Mouse (Mus musculus) lung, postnatal 14 days (tissue): ENCODE results near the gene Ntsr1.

ENCODE experiments used
- DNase-seq: peaks from one replicate; pipeline ENCODE4 v3.0.0; 2021

Gene Ntsr1

GRCm38 (mm10) chr2:180563296-180563695 is 63.5 kb downstream of the Ntsr1 start:
- DNase-seq: no peak

- no peak for DNase-seq
Observed at GRCm38 (mm10) chr2:180563841-180564240, 64.1 kb downstream of the Ntsr1 start.

DNA sequence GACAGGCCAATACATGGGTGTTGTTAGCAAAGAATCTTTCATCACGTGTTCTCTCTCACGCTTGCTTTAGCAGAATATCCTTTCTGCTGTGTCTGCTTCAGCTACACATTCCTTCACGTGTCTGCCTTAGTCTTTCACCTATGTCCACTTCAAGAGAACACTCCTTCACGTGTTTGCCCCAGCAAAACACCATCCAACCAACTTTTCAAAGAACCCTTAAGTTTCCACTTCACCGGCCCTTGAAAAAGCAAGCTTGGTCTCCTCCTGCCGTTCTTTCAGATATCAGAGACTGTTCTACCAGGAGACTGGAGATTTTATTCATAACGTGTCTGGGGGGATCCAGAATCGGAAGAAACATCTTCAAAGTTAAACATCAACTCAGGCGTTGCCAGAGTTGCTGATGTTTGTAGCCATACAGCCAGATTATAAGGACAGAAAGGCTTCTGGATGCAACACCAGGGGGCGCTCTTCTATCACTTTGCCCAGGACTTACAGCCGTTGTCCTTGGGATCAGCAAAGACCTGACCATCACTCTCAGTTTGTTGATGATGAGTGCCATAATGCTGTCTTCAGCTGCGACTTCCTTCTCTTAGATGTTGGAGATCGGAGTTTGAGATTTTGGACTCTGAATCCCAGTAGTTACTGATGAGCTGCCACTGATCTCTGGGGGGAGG is 66.6 kb downstream of the Ntsr1 start:
- peak; percentile 72 for DNase-seq

DNA sequence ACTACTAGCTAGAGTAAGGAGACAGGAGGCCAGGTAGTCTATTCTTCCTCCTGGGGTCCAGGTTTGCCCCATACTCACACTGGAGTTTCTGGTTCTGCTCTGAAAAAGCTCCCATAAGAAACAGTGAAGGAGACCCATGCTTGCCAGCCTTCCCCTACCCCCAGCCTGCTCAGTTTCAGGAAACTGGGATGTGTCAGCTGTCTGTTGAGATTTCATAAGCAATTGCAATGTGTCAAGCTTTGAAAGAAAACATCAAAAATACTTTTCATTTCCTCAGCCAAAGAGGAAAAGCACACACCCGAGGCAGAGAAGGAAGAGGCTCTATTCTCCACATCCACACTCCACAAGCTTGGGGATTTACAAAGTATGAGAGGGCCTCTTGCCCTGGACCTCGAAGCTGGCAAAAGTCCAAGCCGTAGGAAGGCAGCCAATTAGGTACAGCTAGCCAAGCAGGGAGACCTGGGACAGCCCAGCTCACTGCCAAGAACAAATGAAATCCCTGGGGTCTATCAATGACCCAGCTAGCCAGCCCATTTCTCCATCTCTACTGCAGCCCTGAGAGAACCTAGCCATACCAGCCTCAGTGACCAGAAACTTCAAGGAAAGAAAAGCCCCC is 69.4 kb downstream of the Ntsr1 start:
- DNase-seq: peak; percentile 60

GRCm38 (mm10) chr2:180576482-180576881 is 76.7 kb downstream of the Ntsr1 start:
- DNase-seq: no peak

GRCm38 (mm10) chr2:180578686-180579085 is 78.9 kb downstream of the Ntsr1 start:
- peak; percentile 81 for DNase-seq

DNA sequence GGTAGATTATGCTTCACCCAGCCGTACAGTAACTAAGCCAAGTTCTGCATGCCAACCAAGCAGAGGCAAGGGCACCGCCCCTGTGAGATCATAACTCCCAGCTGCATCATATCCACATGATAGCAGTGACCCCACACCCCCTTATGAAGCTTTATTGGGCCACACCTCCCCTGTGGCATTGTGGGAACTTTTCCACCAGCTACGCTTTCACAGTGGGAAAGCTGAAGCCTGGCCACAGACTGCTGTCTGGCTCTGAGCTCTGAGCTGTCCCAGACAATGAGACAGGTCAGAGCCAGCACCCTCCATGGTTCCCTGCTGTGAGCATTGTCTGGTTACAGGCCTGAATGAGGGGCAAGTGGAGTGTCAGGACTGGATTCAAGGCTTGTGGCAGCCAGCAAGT is 81.2 kb downstream of the Ntsr1 start, which contains the start of gene Mrgbp:
Mrgbp (plus strand) TSS at position 303 of the 400 bp plus-strand sequence.
- DNase-seq: peak; percentile 37

DNA sequence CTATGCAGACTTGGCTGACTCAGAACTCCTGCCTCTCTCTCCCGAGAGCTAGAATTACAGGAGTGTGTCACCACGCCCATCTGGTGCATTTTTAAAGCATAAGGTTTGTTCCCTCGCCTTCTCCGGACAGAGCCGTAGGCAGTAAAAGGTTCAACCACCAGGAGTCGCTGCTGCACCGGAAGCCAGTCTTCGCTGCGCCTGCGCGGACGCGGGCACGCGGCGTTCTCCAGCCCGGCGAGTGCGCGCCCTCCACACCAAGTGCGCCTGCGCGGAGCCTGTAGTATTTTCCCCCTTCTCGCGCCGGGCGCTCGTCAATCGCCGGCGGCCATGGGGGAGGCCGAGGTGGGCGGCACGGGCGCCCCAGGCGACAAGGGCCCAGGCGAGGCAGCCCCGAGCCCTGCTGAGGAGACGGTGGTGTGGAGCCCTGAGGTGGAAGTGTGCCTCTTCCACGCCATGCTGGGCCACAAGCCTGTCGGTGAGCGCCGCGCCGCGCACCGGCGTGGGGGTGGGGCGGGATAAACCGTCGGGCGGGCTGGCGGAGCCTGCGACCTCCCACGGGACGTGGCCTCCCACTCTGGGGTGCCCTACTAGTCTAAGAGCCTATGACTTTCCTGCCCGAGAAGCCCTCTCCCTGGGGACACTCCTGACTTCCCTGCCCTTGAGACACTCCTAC is 82.8 kb downstream of the Ntsr1 start:
- DNase-seq: peak; percentile 99

DNA sequence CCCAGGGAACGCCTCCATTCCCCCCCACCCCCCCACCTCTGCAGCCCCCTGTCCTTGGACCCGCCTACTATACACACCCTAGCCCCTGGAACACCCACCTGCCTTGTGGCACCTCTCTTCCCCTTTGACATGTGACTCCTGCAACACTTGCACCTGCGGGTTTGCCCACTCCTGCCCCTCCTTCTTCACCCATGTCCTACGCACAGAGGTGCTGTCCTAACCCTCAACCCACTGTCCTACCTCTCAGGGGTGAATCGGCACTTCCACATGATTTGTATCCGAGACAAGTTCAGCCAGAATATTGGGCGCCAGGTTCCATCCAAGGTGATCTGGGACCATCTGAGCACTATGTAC is 83.4 kb downstream of the Ntsr1 start:
- no peak for DNase-seq

GRCm38 (mm10) chr2:180588736-180589122 is 89.0 kb downstream of the Ntsr1 start:
- no peak for DNase-seq

DNA sequence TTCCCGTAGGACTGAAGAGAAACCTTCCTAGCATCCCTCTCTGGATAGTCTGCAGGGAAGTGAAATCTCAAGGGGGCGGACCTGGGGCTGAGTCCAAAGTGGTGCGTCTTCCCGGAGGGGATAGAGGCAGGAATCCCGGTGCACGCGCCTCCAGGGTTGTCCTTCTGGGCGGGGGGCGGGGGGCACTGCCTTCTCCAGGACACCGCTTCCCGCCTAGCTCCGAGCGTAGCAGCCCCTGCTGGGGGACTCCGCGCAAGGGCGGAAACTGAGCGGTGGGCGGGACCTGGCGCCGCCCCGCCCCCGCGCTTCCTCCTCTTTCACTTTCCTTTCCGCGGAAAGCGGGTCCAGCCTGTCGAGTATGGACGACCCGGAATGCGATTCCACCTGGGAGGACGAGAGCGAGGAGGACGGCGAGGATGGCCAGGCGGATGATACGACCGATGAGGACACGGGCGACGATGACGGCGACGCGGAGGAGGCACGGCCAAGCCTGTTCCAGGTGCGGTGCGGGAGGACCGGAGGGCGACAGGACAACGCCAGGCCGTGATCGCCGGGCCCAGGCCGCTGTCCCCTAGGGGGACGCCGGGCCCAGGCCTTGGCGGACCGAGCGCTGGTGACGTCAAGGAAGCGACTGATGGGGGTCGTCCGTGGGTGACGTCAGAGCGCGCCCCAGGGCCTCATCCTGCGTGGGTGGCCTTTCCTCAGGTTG is 89.5 kb downstream of the Ntsr1 start, which contains the start of gene Ogfr:
Ogfr (plus strand) TSS at position 123 of the 709 bp plus-strand sequence.
- peak; percentile 84 for DNase-seq
